Mouse (Mus musculus) cortical plate, adult 2 months (tissue): ENCODE results near the gene Taf5l.

Experiments
- CTCF ChIP-seq: fragments of 200-500 bp; IDR thresholded peaks from 2 replicates; pipeline ENCODE4 v1.5.1; 2011; ENCODE audit warnings: mild to moderate bottlenecking, control low read depth, low read length; ENCODE audit not compliant: insufficient read depth; ENCODE audit errors: extremely low read depth
- POLR2A ChIP-seq: fragments of 200-500 bp; IDR thresholded peaks from 2 replicates; pipeline ENCODE4 v1.6.1; 2011; ENCODE audit warnings: mild to moderate bottlenecking, low read length, control low read depth; ENCODE audit not compliant: insufficient read depth; ENCODE audit errors: extremely low read depth

GRCm38 (mm10) chr8:124044931-124045330, 23.7 kb upstream of the Taf5l start:
- no peak for TF ChIP-seq CTCF
- no peak for TF ChIP-seq POLR2A
